Mouse (Mus musculus) hindbrain, embryonic 14.5 days (tissue): ENCODE data around the gene Bclaf1. TPM values are rescaled to one million over a fixed set of nuclear protein-coding genes. Genes with fewer than 3 reads are reported as not detected.

Experiments
- ATAC-seq: fragments of 200-750 bp; cut with Nextera tagmentation; 2 replicates; pipeline ENCODE4 v1.8.0; 2017; ENCODE audit warnings: moderate number of reproducible peaks, mild to moderate bottlenecking, moderate TSS enrichment, moderate library complexity; ENCODE audit not compliant: low FRiP score
- DNase-seq: peaks from one replicate; pipeline ENCODE4 v3.0.0-alpha.2; 2015; ENCODE audit warnings: low spot score
- H3K27ac ChIP-seq: fragments of 300-500 bp; sonication (generic); 2 replicates; pipeline ENCODE4 v1.5.1; 2014; ENCODE audit warnings: mild to moderate bottlenecking, moderate library complexity
- H3K27me3 ChIP-seq: fragments of 300-500 bp; sonication (generic); 2 replicates; pipeline ENCODE4 v1.6.1; 2014; ENCODE audit warnings: mild to moderate bottlenecking, low read length, mixed read lengths; ENCODE audit not compliant: control insufficient read depth, insufficient read depth
- H3K36me3 ChIP-seq: fragments of 300-500 bp; sonication (generic); replicated peaks from 2 replicates; pipeline ENCODE4 v1.6.1; 2014; ENCODE audit not compliant: control insufficient read depth, insufficient read depth
- H3K4me1 ChIP-seq: fragments of 300-500 bp; sonication (generic); replicated peaks from 2 replicates; pipeline ENCODE4 v1.6.1; 2014; ENCODE audit warnings: antibody characterized with exemption, low read length, mixed read lengths; ENCODE audit not compliant: control insufficient read depth, insufficient read depth
- H3K4me2 ChIP-seq: fragments of 300-500 bp; sonication (generic); replicated peaks from 2 replicates; pipeline ENCODE4 v1.6.1; 2014; ENCODE audit warnings: mild to moderate bottlenecking, moderate library complexity
- H3K4me3 ChIP-seq: fragments of 300-500 bp; sonication (generic); replicated peaks from 2 replicates; pipeline ENCODE4 v1.5.1; 2014; ENCODE audit warnings: mild to moderate bottlenecking, low read length
- H3K9ac ChIP-seq: fragments of 300-500 bp; sonication (generic); 2 replicates; pipeline ENCODE4 v1.6.1; 2014
- H3K9me3 ChIP-seq: fragments of 300-500 bp; sonication (generic); 2 replicates; pipeline ENCODE4 v1.6.1; 2016; ENCODE audit warnings: low read length; ENCODE audit not compliant: control insufficient read depth
- WGBS: fragments of 180-500 bp; shearing (Covaris S2); extraction: QIAGEN DNeasy Blood & Tissue Kit; methylation state at CpG from one replicate; pipeline ENCODE4 v1.1.7; 2014; 5-methylcytosine and 5-hydroxymethylcytosine counted together
- polyA plus RNA-seq: library from polyadenylated mRNA; unstranded; fragments of >200 nt; fragmentation: Nextera tagmentation; extraction: Ambion mirVana; gene quantifications from 2 replicates; pipeline ENCODE4 v1.2.1, GENCODE M21; 2014

The Bclaf1 gene
- 115 and 118 TPM in 2 replicates for polyA plus RNA-seq

- ATAC-seq = peak; percentile 99
- Histone ChIP-seq H3K9ac (peak within 1 kb of the TSS; percentile 97), H3K9me3 (no peaks in the 10 kb centered on the region)
Measured at GRCm38 (mm10) chr10:20311918-20312735, at the start of gene Bclaf1. TSS of gene Bclaf1 (plus strand) at chr10:20312469.

GRCm38 (mm10) chr10:20262896-20263295 is 49.4 kb upstream of the Bclaf1 start:
- H3K9me3 ChIP-seq = no peaks in the 10 kb centered on the region
- H3K36me3 ChIP-seq = no peaks in the 10 kb centered on the region
- H3K4me3 ChIP-seq = no peak overlapping the region
- H3K4me2 ChIP-seq = no peak overlapping the region
- H3K27ac ChIP-seq = no peak overlapping the region
- H3K9ac ChIP-seq = no peak overlapping the region
- no peaks in the 10 kb centered on the region for H3K27me3 ChIP-seq
- no peak for DNase-seq
- no peak for ATAC-seq
- WGBS = 96% methylated on average over 6 of the region's 6 CpGs
- H3K4me1 ChIP-seq = no peaks in the 10 kb centered on the region

More at GRCm38 (mm10) chr10:20311918-20312735, at the start of gene Bclaf1:
- Histone ChIP-seq H3K4me1 (peaks cover 23% of the 10 kb centered on the region), H3K4me2 (peak within 1 kb of the TSS; percentile 69), H3K27me3 (no peaks in the 10 kb centered on the region), H3K27ac (peak within 1 kb of the TSS; percentile 99), H3K4me3 (peak within 1 kb of the TSS; percentile 89), H3K36me3 (0 out of 2 replicates have a peak, but pooled peaks cover 3% of the 10 kb centered on the region)
- DNase-seq = peak; percentile 99
- WGBS = 0% methylated on average over 84 of the region's 84 CpGs

GRCm38 (mm10) chr10:20264479-20264878 is 47.8 kb upstream of the Bclaf1 start:
- whole genome bisulfite sequencing = 78% methylated on average over 7 of the region's 7 CpGs
- H3K36me3 ChIP-seq = no peaks in the 10 kb centered on the region
- no peak overlapping the region for H3K27ac ChIP-seq
- H3K27me3 ChIP-seq = no peaks in the 10 kb centered on the region
- H3K4me2 ChIP-seq = no peak overlapping the region
- H3K9me3 ChIP-seq = no peaks in the 10 kb centered on the region
- no peak overlapping the region for H3K9ac ChIP-seq
- no peak overlapping the region for H3K4me3 ChIP-seq
- DNase-seq (no peak), ATAC-seq (no peak)
- H3K4me1 ChIP-seq = no peaks in the 10 kb centered on the region

- Histone ChIP-seq H3K4me1 (no peaks in the 10 kb centered on the region), H3K27ac (no peak overlapping the region), H3K27me3 (no peaks in the 10 kb centered on the region), H3K36me3 (no peaks in the 10 kb centered on the region), H3K4me2 (no peak overlapping the region), H3K9me3 (no peaks in the 10 kb centered on the region), H3K9ac (no peak overlapping the region), H3K4me3 (no peak overlapping the region)
- 76% methylated on average over 10 of the region's 10 CpGs for WGBS
- ATAC-seq = no peak
- DNase-seq = no peak
Measured at GRCm38 (mm10) chr10:20267032-20267431, 45.2 kb upstream of the Bclaf1 start.

- Histone ChIP-seq H3K4me3 (no peak overlapping the region), H3K9ac (no peak overlapping the region), H3K9me3 (no peaks in the 10 kb centered on the region), H3K27ac (no peak overlapping the region), H3K27me3 (no peaks in the 10 kb centered on the region), H3K4me1 (no peaks in the 10 kb centered on the region), H3K4me2 (no peak overlapping the region), H3K36me3 (no peaks in the 10 kb centered on the region)
- ATAC-seq (0 out of 2 replicates have a peak, but pooled peaks have one; percentile 2), DNase-seq (no peak)
- 63% methylated on average over 7 of the region's 7 CpGs for WGBS
Measured at GRCm38 (mm10) chr10:20268945-20269344, 43.3 kb upstream of the Bclaf1 start.

GRCm38 (mm10) chr10:20272380-20272779 is 39.9 kb upstream of the Bclaf1 start:
- 95% methylated on average over 5 of the region's 5 CpGs for WGBS
- DNase-seq = no peak
- no peak for ATAC-seq

GRCm38 (mm10) chr10:20273278-20273677 is 39.0 kb upstream of the Bclaf1 start:
- no peaks in the 10 kb centered on the region for H3K4me1 ChIP-seq
- ATAC-seq = peak; percentile 65; the same call in 1 of the 2 replicates
- 59% methylated on average over 15 of the region's 15 CpGs for WGBS

More at GRCm38 (mm10) chr10:20272380-20272779, 39.9 kb upstream of the Bclaf1 start:
- H3K36me3 ChIP-seq = no peaks in the 10 kb centered on the region
- no peak overlapping the region for H3K9ac ChIP-seq
- no peaks in the 10 kb centered on the region for H3K27me3 ChIP-seq
- no peak overlapping the region for H3K27ac ChIP-seq
- H3K4me2 ChIP-seq = no peak overlapping the region
- no peaks in the 10 kb centered on the region for H3K9me3 ChIP-seq
- H3K4me1 ChIP-seq = no peaks in the 10 kb centered on the region
- no peak overlapping the region for H3K4me3 ChIP-seq

GRCm38 (mm10) chr10:20274022-20274421 is 38.2 kb upstream of the Bclaf1 start:
- H3K4me2 ChIP-seq = no peak overlapping the region
- DNase-seq (no peak), ATAC-seq (no peak)
- H3K4me1 ChIP-seq = no peaks in the 10 kb centered on the region
- WGBS = 87% methylated on average over 9 of the region's 9 CpGs
- H3K9ac ChIP-seq = no peak overlapping the region
- H3K36me3 ChIP-seq = no peaks in the 10 kb centered on the region
- no peaks in the 10 kb centered on the region for H3K27me3 ChIP-seq
- no peak overlapping the region for H3K27ac ChIP-seq
- no peak overlapping the region for H3K4me3 ChIP-seq
- H3K9me3 ChIP-seq = no peaks in the 10 kb centered on the region

More at GRCm38 (mm10) chr10:20273278-20273677, 39.0 kb upstream of the Bclaf1 start:
- no peak for DNase-seq
- H3K36me3 ChIP-seq = no peaks in the 10 kb centered on the region
- H3K27ac ChIP-seq = no peak overlapping the region
- H3K9ac ChIP-seq = no peak overlapping the region
- H3K4me2 ChIP-seq = 0 out of 2 replicates have a peak overlapping the region, but pooled peaks have one; percentile 10
- H3K4me3 ChIP-seq = no peak overlapping the region
- H3K9me3 ChIP-seq = no peaks in the 10 kb centered on the region
- no peaks in the 10 kb centered on the region for H3K27me3 ChIP-seq

- 73% methylated on average over 2 of the region's 2 CpGs for WGBS
- H3K4me1 ChIP-seq = peaks cover 13% of the 10 kb centered on the region
- H3K4me2 ChIP-seq = no peak overlapping the region
- H3K27ac ChIP-seq = no peak overlapping the region
- ATAC-seq (no peak), DNase-seq (no peak)
- H3K27me3 ChIP-seq = no peaks in the 10 kb centered on the region
- no peaks in the 10 kb centered on the region for H3K9me3 ChIP-seq
- no peak overlapping the region for H3K4me3 ChIP-seq
- no peaks in the 10 kb centered on the region for H3K36me3 ChIP-seq
- H3K9ac ChIP-seq = no peak overlapping the region
Measured at GRCm38 (mm10) chr10:20281456-20281855, 30.8 kb upstream of the Bclaf1 start.
